ENCODE assay signal across 23 mouse cellular contexts in the genomic region with DNA sequence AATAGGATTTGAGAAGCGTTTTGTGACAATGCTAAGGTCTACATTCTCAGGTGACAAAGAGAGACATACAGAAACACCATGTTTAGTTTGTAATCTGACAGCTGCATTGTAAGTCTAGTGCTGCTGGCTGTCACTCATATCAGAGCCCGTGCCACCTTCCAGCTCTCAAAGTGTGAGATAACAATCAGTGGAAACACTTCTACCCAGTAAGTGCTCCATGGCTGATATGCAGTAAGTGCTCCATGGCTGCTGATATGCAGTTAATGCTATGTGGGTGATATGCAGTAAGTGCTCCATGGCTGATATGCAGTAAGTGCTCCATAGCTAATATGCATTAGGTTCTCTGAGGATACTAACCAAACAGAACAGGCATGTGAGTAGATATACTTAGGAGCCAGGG.
DNase-seq lines count a peak whose midpoint lies in the region; ATAC-seq and TF ChIP-seq lines count a peak whose summit lies in the region.
"Had no signal": no experiment of that assay in that cellular context is flagged by ENCODE, and none has a peak within 500 bp of the region (broad histone marks: within the 10 kb centered on the region; RNA-seq: fewer than 3 reads in every experiment).

No protein-coding gene starts in this region.

- no peak for TF ChIP-seq POLR2A in MEL (IDR thresholded peaks at IDR 0.05; ENCODE audit: control insufficient read depth in 1 of 2, insufficient read depth in 1 of 2, low read depth in 1 of 2, low read length in 2 of 2, poor library complexity in 1 of 2)
- no peak for TF ChIP-seq POLR2A in cerebellum, adult 2 months (IDR thresholded peaks at IDR 0.05; ENCODE audit: borderline replicate concordance, insufficient read depth, low read length)

- no peaks in the 10 kb centered on the region for H3K36me3 ChIP-seq in liver, embryonic 11.5 days (ENCODE audit: control insufficient read depth, insufficient read depth, low read length)
- H3K36me3 ChIP-seq in liver, postnatal 0 days (replicated peaks; ENCODE audit: insufficient read depth, low read length): no peaks in the 10 kb centered on the region
- no peaks in the 10 kb centered on the region for H3K36me3 ChIP-seq in MEL (ENCODE audit: control insufficient read depth in 1 of 2, insufficient read depth in 2 of 2, low read length in 2 of 2)
- no peaks in the 10 kb centered on the region for H3K36me3 ChIP-seq in liver, embryonic 14.5 days (replicated peaks; ENCODE audit: control insufficient read depth, insufficient read depth, low read depth)
- H3K36me3 ChIP-seq: embryonic facial prominence, embryonic 10.5 days; embryonic facial prominence, embryonic 12.5 days; forebrain, embryonic 15.5 days; G1E had no signal

- H3K27me3 ChIP-seq in liver, embryonic 11.5 days (replicated peaks; ENCODE audit: control insufficient read depth, insufficient read depth, low read length): no peaks in the 10 kb centered on the region
- no peaks in the 10 kb centered on the region for H3K27me3 ChIP-seq in liver, postnatal 0 days (ENCODE audit: insufficient read depth, low read length)
- peaks cover 0 to 3% of the 10 kb centered on the region in 2 experiments; a peak in 2 of 4 replicates for H3K27me3 ChIP-seq in MEL (ENCODE audit: control insufficient read depth in 1 of 2, insufficient read depth in 2 of 2, low read length in 2 of 2)
- no peaks in the 10 kb centered on the region for H3K27me3 ChIP-seq in liver, embryonic 14.5 days (ENCODE audit: control insufficient read depth, insufficient read depth, low read length)
- H3K27me3 ChIP-seq in cerebellum, adult 2 months (ENCODE audit: control insufficient read depth, insufficient read depth, low read length): no peaks in the 10 kb centered on the region
- H3K27me3 ChIP-seq: CH12.LX; embryonic facial prominence, embryonic 12.5 days; forebrain, embryonic 13.5 days; forebrain, embryonic 15.5 days had no signal

- DNase-seq in liver, embryonic 11.5 days (ENCODE audit: low spot score): no peak
- no peak for DNase-seq in liver, postnatal 0 days
- DNase-seq in MEL (ENCODE audit: low read depth, low spot score): peak; percentile 20
- DNase-seq in liver, embryonic 14.5 days (ENCODE audit: low read depth in 3 of 3, low spot score in 3 of 3): no peak
- DNase-seq in cerebellum, adult 2 months: no peak
- no peak for DNase-seq in adrenal gland, adult 2 months
- DNase-seq in layer of hippocampus, postnatal 14 days (ENCODE audit: low spot score in 2 of 2): no peak
- DNase-seq: adrenal gland, adult 8-10 months; adrenal gland, postnatal 14 days; B cell, adult 2 months; cerebellum, adult 11 months; cerebellum, adult 18-20 months; cerebellum, adult 9-10 months; cerebellum, postnatal 25 days; forebrain, postnatal 0 days had no signal

- no peak for TF ChIP-seq EP300 in liver, postnatal 0 days (IDR thresholded peaks at IDR 0.05; ENCODE audit: low read depth)
- TF ChIP-seq EP300 in MEL (IDR thresholded peaks at IDR 0.05; ENCODE audit: low read depth in 1 of 2, low read length in 2 of 2): no peak; a peak in 1 of 4 replicates
- no peak for TF ChIP-seq EP300 in liver, embryonic 14.5 days (IDR thresholded peaks at IDR 0.05; ENCODE audit: low read depth)

- H3K4me2 ChIP-seq in liver, embryonic 11.5 days: no peak overlapping the region
- no peak overlapping the region for H3K4me2 ChIP-seq in liver, postnatal 0 days (ENCODE audit: low read depth, low read length)
- H3K4me2 ChIP-seq in liver, embryonic 14.5 days (ENCODE audit: low read depth): no peak overlapping the region
- H3K4me2 ChIP-seq: embryonic facial prominence, embryonic 12.5 days; forebrain, embryonic 13.5 days; forebrain, embryonic 15.5 days had no signal

- H3K79me2 ChIP-seq in MEL (ENCODE audit: control insufficient read depth, insufficient read depth, low read length, poor library complexity): no peaks in the 10 kb centered on the region

- no peaks in the 10 kb centered on the region for H3K9me3 ChIP-seq in liver, embryonic 11.5 days (ENCODE audit: control insufficient read depth, low read length)
- H3K9me3 ChIP-seq in liver, postnatal 0 days (ENCODE audit: low read length): no peaks in the 10 kb centered on the region
- H3K9me3 ChIP-seq in MEL (replicated peaks; ENCODE audit: insufficient read depth, low read length): no peaks in the 10 kb centered on the region
- no peaks in the 10 kb centered on the region for H3K9me3 ChIP-seq in liver, embryonic 14.5 days (ENCODE audit: control insufficient read depth, low read length)
- H3K9me3 ChIP-seq: embryonic facial prominence, embryonic 10.5 days; embryonic facial prominence, embryonic 12.5 days; forebrain, embryonic 13.5 days; forebrain, embryonic 15.5 days; G1E had no signal

- peak; percentile 41; the same call in 1 of the 2 replicates for ATAC-seq in liver, embryonic 11.5 days (replicated peaks; ENCODE audit: low FRiP score)
- no peak for ATAC-seq in liver, postnatal 0 days
- ATAC-seq in liver, embryonic 14.5 days (ENCODE audit: insufficient read depth): peak; percentile 53
- ATAC-seq in megakaryocyte progenitor cell, adult 5-6 weeks (replicated peaks; ENCODE audit: poor library complexity): peak; percentile 52
- ATAC-seq: CD4-positive, CD25-positive, alpha-beta regulatory T cell, adult 4 months; forebrain, embryonic 13.5 days; forebrain, embryonic 15.5 days; forebrain, postnatal 0 days had no signal

- TF ChIP-seq RAD21 in MEL (IDR thresholded peaks at IDR 0.05; ENCODE audit: low read depth, low read length): no peak

- no peak overlapping the region for H3K4me3 ChIP-seq in liver, embryonic 11.5 days (ENCODE audit: low read depth, low read length)
- no peak overlapping the region for H3K4me3 ChIP-seq in liver, postnatal 0 days (ENCODE audit: low read depth, low read length)
- no peak overlapping the region for H3K4me3 ChIP-seq in MEL (ENCODE audit: control insufficient read depth in 1 of 2, insufficient read depth in 1 of 2, low read depth in 2 of 2, low read length in 2 of 2)
- H3K4me3 ChIP-seq in liver, embryonic 14.5 days (ENCODE audit: insufficient read depth in 1 of 2, low read depth in 2 of 2, low read length in 2 of 2): no peak overlapping the region
- H3K4me3 ChIP-seq in cerebellum, adult 2 months (replicated peaks; ENCODE audit: insufficient read depth, low read depth, low read length): no peak overlapping the region
- H3K4me3 ChIP-seq: embryonic facial prominence, embryonic 10.5 days; embryonic facial prominence, embryonic 12.5 days; forebrain, embryonic 13.5 days; forebrain, embryonic 15.5 days had no signal

- no peak overlapping the region for H3K27ac ChIP-seq in liver, embryonic 11.5 days (ENCODE audit: low read depth, low read length)
- no peak overlapping the region for H3K27ac ChIP-seq in liver, postnatal 0 days (ENCODE audit: low read depth)
- H3K27ac ChIP-seq in MEL (ENCODE audit: control insufficient read depth, low read depth, low read length): no peak overlapping the region
- H3K27ac ChIP-seq in liver, embryonic 14.5 days: no peak overlapping the region
- H3K27ac ChIP-seq in cerebellum, adult 2 months (ENCODE audit: insufficient read depth, low read length): no peak overlapping the region
- H3K27ac ChIP-seq: embryonic facial prominence, embryonic 10.5 days; embryonic facial prominence, embryonic 12.5 days; forebrain, embryonic 13.5 days; forebrain, embryonic 15.5 days had no signal

- WGBS in liver, embryonic 11.5 days: 54% methylated on average over 2 of the region's 2 CpGs
- WGBS in liver, postnatal 0 days (ENCODE audit: insufficient replicate concordance): 59% methylated on average over 2 of the region's 2 CpGs
- WGBS in liver, embryonic 14.5 days (ENCODE audit: insufficient replicate concordance): 32% methylated on average over 2 of the region's 2 CpGs
- WGBS in cerebellum, adult 2 months: 79% methylated on average over 2 of the region's 2 CpGs

- no peak overlapping the region for H3K9ac ChIP-seq in liver, embryonic 11.5 days (ENCODE audit: low read depth, low read length)
- H3K9ac ChIP-seq in liver, postnatal 0 days (replicated peaks): no peak overlapping the region
- H3K9ac ChIP-seq in MEL (ENCODE audit: control insufficient read depth, low read depth, low read length, poor library complexity, severe bottlenecking): no peak overlapping the region
- H3K9ac ChIP-seq in liver, embryonic 14.5 days (replicated peaks): no peak overlapping the region
- H3K9ac ChIP-seq: embryonic facial prominence, embryonic 12.5 days; forebrain, embryonic 13.5 days; forebrain, embryonic 15.5 days; forebrain, postnatal 0 days had no signal

- no peak for TF ChIP-seq CTCF in liver, postnatal 0 days (IDR thresholded peaks at IDR 0.05; ENCODE audit: low read depth)
- TF ChIP-seq CTCF in MEL (IDR thresholded peaks at IDR 0.05 in 2 of 3, conservative IDR thresholded peaks at IDR 0.05 in 1 of 3; ENCODE audit: control insufficient read depth in 1 of 3, insufficient read depth in 1 of 3, low read depth in 2 of 3, low read length in 3 of 3, poor library complexity in 1 of 3, severe bottlenecking in 1 of 3): no peak
- no peak for TF ChIP-seq CTCF in liver, embryonic 14.5 days (IDR thresholded peaks at IDR 0.05; ENCODE audit: low read depth)
- TF ChIP-seq CTCF in cerebellum, adult 2 months (IDR thresholded peaks at IDR 0.05; ENCODE audit: borderline replicate concordance, insufficient read depth, low read depth, low read length): no peak

- no peaks in the 10 kb centered on the region for H3K4me1 ChIP-seq in liver, embryonic 11.5 days (replicated peaks; ENCODE audit: control insufficient read depth, insufficient read depth, low read length)
- no peaks in the 10 kb centered on the region for H3K4me1 ChIP-seq in liver, postnatal 0 days (ENCODE audit: insufficient read depth)
- no peaks in the 10 kb centered on the region for H3K4me1 ChIP-seq in MEL (ENCODE audit: control insufficient read depth in 1 of 2, insufficient read depth in 2 of 2, low read length in 2 of 2)
- H3K4me1 ChIP-seq in liver, embryonic 14.5 days (replicated peaks; ENCODE audit: control insufficient read depth in 2 of 2, insufficient read depth in 2 of 2, low read length in 1 of 2): no peaks in the 10 kb centered on the region; a peak in 1 of 4 replicates
- H3K4me1 ChIP-seq in cerebellum, adult 2 months (ENCODE audit: control insufficient read depth, insufficient read depth, low read length): no peaks in the 10 kb centered on the region
- H3K4me1 ChIP-seq: embryonic facial prominence, embryonic 10.5 days; embryonic facial prominence, embryonic 12.5 days; forebrain, embryonic 13.5 days; forebrain, embryonic 15.5 days had no signal

TF ChIP-seq in MEL, 35 proteins besides CTCF, POLR2A, EP300 and RAD21:
- peak; percentile 39; the same call in 1 of the 2 replicates for TF ChIP-seq GATA1 (IDR thresholded peaks at IDR 0.05; ENCODE audit: low read depth, low read length)
- TF ChIP-seq POLR2AphosphoS2 (IDR thresholded peaks at IDR 0.05; ENCODE audit: low read length): no peak
- no peak for TF ChIP-seq MYB (IDR thresholded peaks at IDR 0.05; ENCODE audit: low read depth, low read length)
- TF ChIP-seq MAFK (IDR thresholded peaks at IDR 0.05; ENCODE audit: borderline replicate concordance, low read depth, low read length): no peak
